Mouse (Mus musculus) forebrain, embryonic 10.5 days (tissue): ENCODE data around the gene Rps18. TPM values are rescaled to one million over a fixed set of nuclear protein-coding genes. Genes with fewer than 3 reads are reported as not detected.

Experiments used
- polyA plus RNA-seq: library from polyadenylated mRNA; unstranded; fragments of >200 nt; fragmentation: Nextera tagmentation; extraction: Ambion mirVana; gene quantifications from 2 replicates; pipeline ENCODE4 v1.2.1, GENCODE M21; 2016

Gene Rps18
- polyA plus RNA-seq, 1 experiment from 2014 or later: 1,596 TPM

Other genes starting within 250 kb of the Rps18 start
- gene March2, start 237.3 kb downstream of the Rps18 start, polyA plus RNA-seq: 29.5 and 33.1 TPM in 2 replicates
- 338 and 346 TPM in 2 replicates for gene Rab11b, start 195.5 kb downstream of the Rps18 start, polyA plus RNA-seq
- 21.4 and 22.4 TPM in 2 replicates for gene Angptl4, start 174.2 kb downstream of the Rps18 start, polyA plus RNA-seq
- gene Kank3, start 145.5 kb downstream of the Rps18 start, polyA plus RNA-seq: 22.7 and 27.9 TPM in 2 replicates
- 848 and 864 TPM in 2 replicates for gene Rps28, start 131.4 kb downstream of the Rps18 start, polyA plus RNA-seq
- gene Ndufa7, start 131.4 kb downstream of the Rps18 start, polyA plus RNA-seq: 439 and 441 TPM in 2 replicates
- 86.6 and 89.0 TPM in 2 replicates for gene Cd320, start 112.9 kb downstream of the Rps18 start, polyA plus RNA-seq
- gene Gm7029, start 82.2 kb downstream of the Rps18 start, polyA plus RNA-seq: not detected in 2 replicates
- 6.6 and 8.1 TPM in 2 replicates for gene Kifc1, start 65.3 kb downstream of the Rps18 start, polyA plus RNA-seq
- gene Platr17, start 50.9 kb downstream of the Rps18 start, polyA plus RNA-seq: 0.19 and 0.39 TPM in 2 replicates
- gene Daxx, start 46.6 kb downstream of the Rps18 start, polyA plus RNA-seq: 85.9 and 90.8 TPM in 2 replicates
- 14.1 TPM in 2 replicates for gene Tapbp, start 40.1 kb downstream of the Rps18 start, polyA plus RNA-seq
- gene Zbtb22, start 40.1 kb downstream of the Rps18 start, polyA plus RNA-seq: 21.2 and 23.2 TPM in 2 replicates
- gene Rgl2, start 26.5 kb downstream of the Rps18 start, polyA plus RNA-seq: 39.3 and 46.7 TPM in 2 replicates
- 239 and 242 TPM in 2 replicates for gene Pfdn6, start 15.7 kb downstream of the Rps18 start, polyA plus RNA-seq
- 56.1 and 59.6 TPM in 2 replicates for gene Wdr46, start 15.3 kb downstream of the Rps18 start, polyA plus RNA-seq
- 3.3 and 3.7 TPM in 2 replicates for gene B3galt4, start 4.5 kb downstream of the Rps18 start, polyA plus RNA-seq
- gene Vps52, start 189 bp downstream of the Rps18 start, polyA plus RNA-seq: 49.4 and 51.3 TPM in 2 replicates
- gene H2-K1, start 44.3 kb upstream of the Rps18 start, polyA plus RNA-seq: 51.2 and 51.8 TPM in 2 replicates
- gene Ring1, start 68.7 kb upstream of the Rps18 start, polyA plus RNA-seq: 11.4 and 12.4 TPM in 2 replicates
- gene H2-Ke6, start 72.1 kb upstream of the Rps18 start, polyA plus RNA-seq: 95.4 and 96.4 TPM in 2 replicates
- 203 and 206 TPM in 2 replicates for gene Slc39a7, start 75.7 kb upstream of the Rps18 start, polyA plus RNA-seq
- gene Rxrb, start 75.8 kb upstream of the Rps18 start, polyA plus RNA-seq: 44.5 and 48.3 TPM in 2 replicates
- gene Col11a2, start 83.4 kb upstream of the Rps18 start, polyA plus RNA-seq: 0.74 and 0.75 TPM in 2 replicates
- 0.12 and 0.43 TPM in 2 replicates for gene H2-Oa, start 136.3 kb upstream of the Rps18 start, polyA plus RNA-seq
- gene H2-DMa, start 163.5 kb upstream of the Rps18 start, polyA plus RNA-seq: 4.5 and 6.9 TPM in 2 replicates
- gene Brd2, start 166.6 kb upstream of the Rps18 start, polyA plus RNA-seq: 121 and 134 TPM in 2 replicates
- gene H2-DMb2, start 187.3 kb upstream of the Rps18 start, polyA plus RNA-seq: 0.16 and 0.26 TPM in 2 replicates
- 0.24 and 0.81 TPM in 2 replicates for gene H2-DMb1, start 197.1 kb upstream of the Rps18 start, polyA plus RNA-seq
- gene Tap1, start 231.6 kb upstream of the Rps18 start, polyA plus RNA-seq: 1.4 and 1.7 TPM in 2 replicates
- gene Psmb9, start 231.8 kb upstream of the Rps18 start, polyA plus RNA-seq: 0.79 and 1.3 TPM in 2 replicates
- 1.2 and 1.3 TPM in 2 replicates for gene Psmb8, start 241.7 kb upstream of the Rps18 start, polyA plus RNA-seq
- gene Tap2, start 247.5 kb upstream of the Rps18 start, polyA plus RNA-seq: 0.18 and 0.60 TPM in 2 replicates